Mouse (Mus musculus): ENCODE data around the gene 1810009A15Rik. TPM values are rescaled to one million over a fixed set of nuclear protein-coding genes. Genes with fewer than 3 reads are reported as not detected.

1810009A15Rik gene
- polyA plus RNA-seq, 2 experiments, result 52.7 to 70.8 TPM

DNA sequence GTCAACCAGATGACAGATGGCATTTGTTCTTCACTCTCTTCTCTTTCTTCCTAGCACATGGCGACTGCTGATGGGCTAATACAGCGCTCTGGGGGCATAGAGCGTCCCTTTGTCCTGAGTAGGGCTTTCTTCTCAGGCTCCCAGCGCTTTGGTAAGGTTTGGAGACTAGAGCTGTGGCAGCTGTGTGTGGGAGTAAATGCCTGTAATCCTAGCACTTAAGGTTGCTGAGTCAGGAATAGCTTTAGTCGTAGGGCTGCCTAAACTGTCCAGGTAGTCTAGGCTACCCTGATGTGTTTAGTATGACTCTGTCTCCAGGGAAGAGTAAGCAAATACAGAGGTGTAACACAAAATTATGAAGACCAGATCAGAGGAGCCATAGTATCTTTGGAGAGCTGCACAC, 23.2 kb downstream of the 1810009A15Rik start:
- no peak overlapping the region for H3K4me2 ChIP-seq (ENCODE audit: low read depth)
- H3K4me3 ChIP-seq (ENCODE audit: insufficient read depth in 1 of 2, low read depth in 2 of 2, low read length in 2 of 2), result no peak overlapping the region
- WGBS (ENCODE audit: insufficient replicate concordance), result 88% methylated on average over 5 of the region's 5 CpGs
- H3K36me3 ChIP-seq (replicated peaks; ENCODE audit: control insufficient read depth, insufficient read depth, low read depth), result peaks cover 98% of the 10 kb centered on the region
- ATAC-seq (ENCODE audit: insufficient read depth) (no peak), DNase-seq (ENCODE audit: low read depth in 3 of 3, low spot score in 3 of 3) (no peak)
- no peak overlapping the region for H3K27ac ChIP-seq
- no peak overlapping the region; the same call in 1 of the 2 replicates for H3K9ac ChIP-seq (replicated peaks)
- H3K9me3 ChIP-seq (ENCODE audit: control insufficient read depth, low read length), result no peaks in the 10 kb centered on the region
- no peak for TF ChIP-seq EP300 (IDR thresholded peaks at IDR 0.05; ENCODE audit: low read depth)
- no peak for TF ChIP-seq CTCF (IDR thresholded peaks at IDR 0.05; ENCODE audit: low read depth)
- H3K4me1 ChIP-seq (replicated peaks; ENCODE audit: control insufficient read depth in 2 of 2, insufficient read depth in 2 of 2, low read length in 1 of 2), result no peaks in the 10 kb centered on the region
- no peaks in the 10 kb centered on the region for H3K27me3 ChIP-seq (ENCODE audit: control insufficient read depth, insufficient read depth, low read length)

GRCm38 (mm10) chr19:8914212-8914611, 25.6 kb downstream of the 1810009A15Rik start:
- Histone ChIP-seq H3K4me1 (replicated peaks; ENCODE audit: control insufficient read depth in 2 of 2, insufficient read depth in 2 of 2, low read length in 1 of 2) (no peaks in the 10 kb centered on the region), H3K4me2 (ENCODE audit: low read depth) (no peak overlapping the region), H3K9ac (replicated peaks) (no peak overlapping the region), H3K27ac (no peak overlapping the region), H3K36me3 (replicated peaks; ENCODE audit: control insufficient read depth, insufficient read depth, low read depth) (peaks cover 74% of the 10 kb centered on the region), H3K4me3 (ENCODE audit: insufficient read depth in 1 of 2, low read depth in 2 of 2, low read length in 2 of 2) (no peak overlapping the region), H3K27me3 (ENCODE audit: control insufficient read depth, insufficient read depth, low read length) (no peaks in the 10 kb centered on the region), H3K9me3 (ENCODE audit: control insufficient read depth, low read length) (no peaks in the 10 kb centered on the region)
- ATAC-seq (ENCODE audit: insufficient read depth), result no peak
- TF ChIP-seq CTCF (IDR thresholded peaks at IDR 0.05; ENCODE audit: low read depth) (no peak), EP300 (IDR thresholded peaks at IDR 0.05; ENCODE audit: low read depth) (no peak)
- DNase-seq (ENCODE audit: low read depth in 3 of 3, low spot score in 3 of 3), result no peak
- 86% methylated on average over 3 of the region's 3 CpGs for WGBS (ENCODE audit: insufficient replicate concordance)

GRCm38 (mm10) chr19:8919000-8919399, 30.3 kb downstream of the 1810009A15Rik start:
- Histone ChIP-seq H3K9me3 (ENCODE audit: control insufficient read depth, low read length) (no peaks in the 10 kb centered on the region), H3K4me2 (ENCODE audit: low read depth) (no peak overlapping the region), H3K27ac (no peak overlapping the region), H3K27me3 (ENCODE audit: control insufficient read depth, insufficient read depth, low read length) (no peaks in the 10 kb centered on the region), H3K9ac (replicated peaks) (no peak overlapping the region), H3K36me3 (replicated peaks; ENCODE audit: control insufficient read depth, insufficient read depth, low read depth) (peaks cover 30% of the 10 kb centered on the region), H3K4me1 (replicated peaks; ENCODE audit: control insufficient read depth in 2 of 2, insufficient read depth in 2 of 2, low read length in 1 of 2) (peaks cover 17 to 19% of the 10 kb centered on the region in 2 experiments), H3K4me3 (ENCODE audit: insufficient read depth in 1 of 2, low read depth in 2 of 2, low read length in 2 of 2) (no peak overlapping the region)
- ATAC-seq (ENCODE audit: insufficient read depth), result no peak
- 68% methylated on average over 3 of the region's 3 CpGs for WGBS (ENCODE audit: insufficient replicate concordance)
- TF ChIP-seq EP300 (IDR thresholded peaks at IDR 0.05; ENCODE audit: low read depth) (no peak), CTCF (IDR thresholded peaks at IDR 0.05; ENCODE audit: low read depth) (no peak)
- DNase-seq (ENCODE audit: low read depth in 3 of 3, low spot score in 3 of 3), result no peak

DNA sequence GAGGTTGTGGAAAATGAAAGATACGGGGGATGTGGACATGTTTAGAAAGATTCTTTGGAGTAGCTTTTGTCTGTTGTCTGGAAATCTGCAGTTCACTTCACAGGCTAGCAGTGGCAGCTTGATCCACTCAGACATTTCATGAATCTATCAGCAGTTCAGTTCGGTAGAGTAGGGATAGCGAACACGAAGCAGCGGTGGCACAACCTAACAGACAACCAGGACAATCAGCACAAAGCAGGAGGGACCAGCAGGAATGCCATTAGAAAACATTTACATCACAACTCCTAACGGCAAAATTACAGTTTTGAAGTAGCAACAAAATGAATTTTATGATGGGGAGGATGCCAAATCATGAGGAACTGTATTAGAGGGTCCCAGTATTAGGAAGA, 31.0 kb downstream of the 1810009A15Rik start:
- Histone ChIP-seq H3K27ac (peak overlapping the region; percentile 92), H3K4me3 (ENCODE audit: insufficient read depth in 1 of 2, low read depth in 2 of 2, low read length in 2 of 2) (peak overlapping the region; percentile 85 to 94)
- ATAC-seq (ENCODE audit: insufficient read depth), result no peak

GRCm38 (mm10) chr19:8920073-8920736, 31.6 kb downstream of the 1810009A15Rik start, which contains the start of gene B3gat3:
Gene B3gat3 (plus strand): TSS chr19:8920374.
- H3K36me3 ChIP-seq (replicated peaks; ENCODE audit: control insufficient read depth, insufficient read depth, low read depth), result peaks cover 18% of the 10 kb centered on the region
- H3K9me3 ChIP-seq (ENCODE audit: control insufficient read depth, low read length), result no peaks in the 10 kb centered on the region
- H3K4me3 ChIP-seq (ENCODE audit: insufficient read depth in 1 of 2, low read depth in 2 of 2, low read length in 2 of 2), result peak within 1 kb of the TSS; percentile 85 to 94
- TF ChIP-seq CTCF (IDR thresholded peaks at IDR 0.05; ENCODE audit: low read depth) (no peak), EP300 (IDR thresholded peaks at IDR 0.05; ENCODE audit: low read depth) (no peak)
- 1% methylated on average over 49 of the region's 50 CpGs for WGBS (ENCODE audit: insufficient replicate concordance)
- peak; percentile 81 to 82 (median 81) for DNase-seq (ENCODE audit: low read depth in 3 of 3, low spot score in 3 of 3)
- peak; percentile 95 for ATAC-seq (ENCODE audit: insufficient read depth)
- peak within 1 kb of the TSS; percentile 92 for H3K27ac ChIP-seq
- H3K9ac ChIP-seq (replicated peaks), result peak within 1 kb of the TSS; percentile 75
- peaks cover 17 to 19% of the 10 kb centered on the region in 2 experiments for H3K4me1 ChIP-seq (replicated peaks; ENCODE audit: control insufficient read depth in 2 of 2, insufficient read depth in 2 of 2, low read length in 1 of 2)
- H3K27me3 ChIP-seq (ENCODE audit: control insufficient read depth, insufficient read depth, low read length), result no peaks in the 10 kb centered on the region
- peak within 1 kb of the TSS; percentile 98 for H3K4me2 ChIP-seq (ENCODE audit: low read depth)

More for the DNA sequence above, 31.0 kb downstream of the 1810009A15Rik start:
- WGBS (ENCODE audit: insufficient replicate concordance), result 67% methylated on average over 6 of the region's 6 CpGs
- no peaks in the 10 kb centered on the region for H3K9me3 ChIP-seq (ENCODE audit: control insufficient read depth, low read length)
- no peak for TF ChIP-seq CTCF (IDR thresholded peaks at IDR 0.05; ENCODE audit: low read depth)
- TF ChIP-seq EP300 (IDR thresholded peaks at IDR 0.05; ENCODE audit: low read depth), result no peak
- peak overlapping the region; percentile 98 for H3K4me2 ChIP-seq (ENCODE audit: low read depth)
- H3K9ac ChIP-seq (replicated peaks), result peak overlapping the region; percentile 75
- peaks cover 23% of the 10 kb centered on the region for H3K36me3 ChIP-seq (replicated peaks; ENCODE audit: control insufficient read depth, insufficient read depth, low read depth)
- H3K27me3 ChIP-seq (ENCODE audit: control insufficient read depth, insufficient read depth, low read length), result no peaks in the 10 kb centered on the region
- H3K4me1 ChIP-seq (replicated peaks; ENCODE audit: control insufficient read depth in 2 of 2, insufficient read depth in 2 of 2, low read length in 1 of 2), result peaks cover 17 to 19% of the 10 kb centered on the region in 2 experiments
- no peak for DNase-seq (ENCODE audit: low read depth in 3 of 3, low spot score in 3 of 3)

Measured in liver, embryonic 14.5 days (tissue).